Mouse (Mus musculus) lung, postnatal 4 days (tissue): ENCODE data around the gene 2610028H24Rik.

Experiments used
- DNase-seq, 2 experiments: peaks; one replicate each; pipeline ENCODE4 v3.0.0; 2021

Gene 2610028H24Rik

DNA sequence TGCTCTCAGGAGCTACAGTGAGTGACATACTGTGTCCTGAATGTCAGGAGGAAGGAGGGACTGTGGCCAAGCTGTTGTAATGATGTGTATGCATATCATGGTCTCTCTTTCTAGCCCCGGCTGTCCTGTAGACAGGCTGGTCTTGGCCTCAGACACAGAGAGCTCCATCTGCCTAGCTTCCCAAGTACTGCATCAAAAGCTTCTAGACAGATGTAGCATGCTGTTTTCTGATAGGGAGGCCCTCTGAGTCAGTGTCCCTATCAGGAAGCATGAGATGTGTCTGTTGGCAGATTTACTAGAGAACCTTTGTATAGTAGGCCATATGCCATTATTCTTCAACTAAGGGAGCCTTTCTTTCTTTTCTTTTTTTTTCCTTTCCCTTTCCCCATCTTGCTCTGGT is 44.6 kb downstream of the 2610028H24Rik start:
- no peak for DNase-seq

DNA sequence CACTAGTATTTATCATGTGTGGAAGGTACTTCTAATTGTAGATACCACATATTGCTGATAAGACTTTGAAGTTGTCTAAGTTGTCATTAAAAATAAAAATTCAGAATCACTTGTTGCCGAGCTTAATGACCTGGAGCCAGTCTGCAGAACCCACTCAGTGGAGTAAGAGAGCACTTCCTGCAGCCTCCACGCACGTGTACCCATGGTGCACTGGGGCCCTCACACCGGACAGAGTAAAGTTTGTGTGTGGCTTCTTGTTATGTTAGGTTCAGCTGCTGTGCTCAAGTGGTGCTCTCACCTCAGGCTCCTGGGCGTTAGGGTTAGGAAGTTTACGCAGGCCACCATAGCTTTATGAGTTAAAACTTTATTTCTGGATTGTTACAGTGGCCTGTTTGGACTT is 46.6 kb downstream of the 2610028H24Rik start:
- no peak for DNase-seq

DNA sequence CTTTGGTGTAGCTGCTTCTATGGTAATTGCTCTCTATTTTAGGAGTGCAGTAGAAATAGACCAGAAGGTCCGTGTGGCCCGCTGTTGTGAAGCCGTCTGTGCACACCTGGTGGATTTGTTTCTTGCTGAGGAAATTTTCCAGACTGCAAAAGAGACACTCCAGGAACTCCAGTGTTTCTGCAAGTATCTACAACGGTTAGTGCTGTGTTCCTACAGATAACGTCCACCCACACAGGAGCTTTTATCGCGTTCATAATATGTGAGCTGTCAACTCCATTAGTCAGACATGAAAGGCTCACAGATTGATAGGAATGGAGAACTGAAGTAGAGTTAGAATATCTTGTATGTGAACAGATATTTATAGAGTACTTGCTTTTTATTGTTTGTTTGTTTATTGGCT is 47.5 kb downstream of the 2610028H24Rik start:
- no peak for DNase-seq

DNA sequence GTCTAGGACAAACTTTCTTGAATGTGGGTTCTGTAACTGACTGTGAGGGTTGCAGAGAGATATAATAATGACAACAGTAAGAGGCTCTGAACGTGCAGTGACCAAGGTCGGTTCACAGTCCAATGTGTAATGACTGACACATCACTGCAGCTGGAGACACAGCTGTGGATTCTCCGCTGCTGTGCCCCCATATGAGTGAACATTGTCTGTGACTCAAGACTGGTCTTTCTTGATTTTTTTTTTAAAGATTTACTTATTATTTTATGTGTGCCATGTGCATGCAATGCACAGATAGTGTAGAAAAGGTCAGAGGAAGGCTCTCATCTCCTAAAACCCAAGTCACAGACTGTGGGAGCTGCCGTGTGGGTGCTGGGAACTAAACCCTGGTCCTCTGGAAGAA is 48.6 kb downstream of the 2610028H24Rik start:
- no peak for DNase-seq

DNA sequence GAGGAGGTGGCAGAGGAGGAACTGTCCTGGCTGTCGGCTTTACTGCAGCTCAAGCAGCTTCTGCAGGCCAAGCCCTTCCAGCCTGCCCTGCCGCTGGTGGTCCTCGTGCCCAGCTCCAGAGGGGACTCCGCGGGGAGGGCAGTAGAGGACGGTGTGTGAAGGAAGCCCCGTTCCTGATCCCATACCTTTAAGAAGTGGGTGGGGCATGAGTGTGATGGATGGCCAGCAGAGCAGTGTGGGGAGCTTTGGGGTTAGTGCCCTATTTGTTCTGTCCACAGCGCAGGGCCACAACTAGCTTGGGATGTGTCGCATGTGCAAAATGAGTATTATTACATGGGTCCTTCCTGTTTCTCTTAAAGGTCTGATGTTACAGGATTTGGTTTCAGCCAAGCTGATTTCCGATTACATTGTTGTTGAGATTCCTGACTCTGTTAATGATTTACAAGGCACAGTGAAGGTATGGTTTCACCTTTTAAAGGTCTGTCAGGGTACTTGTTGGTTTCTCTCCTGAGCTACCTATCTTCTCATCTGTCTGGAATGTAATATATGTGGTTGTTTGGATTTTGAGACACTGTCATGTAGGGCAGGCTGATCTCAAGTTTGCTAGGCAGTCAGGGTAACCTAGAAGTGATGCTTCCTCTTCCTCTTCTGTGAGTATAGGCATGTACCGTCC is 55.5 kb downstream of the 2610028H24Rik start:
- DNase-seq, result no peak

DNA sequence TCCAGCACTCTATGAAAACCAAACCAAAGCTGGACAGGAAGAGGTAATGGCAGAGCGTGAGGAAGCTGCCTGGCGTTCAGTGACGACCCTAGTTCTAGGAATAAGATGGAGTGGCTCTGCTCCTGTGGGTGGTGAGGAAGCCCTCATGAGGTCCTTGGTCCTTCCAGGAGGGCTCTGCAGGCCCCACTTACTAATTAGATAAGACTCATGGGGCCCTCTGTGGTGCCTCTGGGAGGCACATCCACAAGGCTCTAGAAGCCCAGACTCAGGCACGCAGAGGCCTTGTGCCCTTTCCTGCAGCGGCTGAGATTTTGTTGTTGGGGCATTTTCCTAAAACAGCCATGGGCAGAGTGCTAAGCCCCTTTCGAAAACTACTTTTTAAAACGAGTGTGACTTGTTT is 57.0 kb downstream of the 2610028H24Rik start:
- no peak for DNase-seq
